Mouse (Mus musculus): ENCODE data around the gene Cltrn. TPM values are rescaled to one million over a fixed set of nuclear protein-coding genes. Genes with fewer than 3 reads are reported as not detected.

Gene Cltrn
- total and polyA plus RNA-seq, 3 experiments: not detected

DNA sequence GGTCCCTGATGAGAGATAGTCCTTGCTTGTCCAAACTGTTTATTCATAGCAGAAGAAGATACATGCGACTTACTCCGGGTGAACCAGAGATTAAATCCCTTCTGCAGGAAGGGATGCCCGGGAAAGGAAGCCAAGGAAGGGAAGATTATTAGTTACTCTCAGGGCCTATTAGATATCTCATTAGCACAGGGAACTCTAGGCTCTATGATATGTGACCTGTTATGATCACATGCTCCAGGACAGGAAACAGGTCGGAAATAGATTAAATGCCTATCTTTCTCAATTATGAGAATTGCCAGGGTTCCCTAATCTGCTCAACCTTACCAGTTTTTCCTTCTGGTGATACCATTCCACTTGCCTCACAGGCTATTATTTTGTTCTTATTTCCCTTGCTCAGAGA, 32.9 kb upstream of the Cltrn start:
- no peak for DNase-seq (ENCODE audit: extremely low read depth)
- no peaks in the 10 kb centered on the region for H3K4me1 ChIP-seq (ENCODE audit: control insufficient read depth in 1 of 2, insufficient read depth in 2 of 2)
- no peak overlapping the region for H3K4me2 ChIP-seq (ENCODE audit: insufficient read depth, low read depth, poor library complexity, severe bottlenecking)
- H3K27me3 ChIP-seq (replicated peaks): no peaks in the 10 kb centered on the region
- in situ Hi-C loops (cut with MboI; ENCODE audit: low pct_ligation_motif_present, low pct_unique_long_range_greater_than_20kb, low sequenced_read_pairs) (no loop called here), dilution Hi-C loops (cut with MboI; ENCODE audit: extremely low pct_ligation_motif_present, extremely low pct_unique_long_range_greater_than_20kb, low sequenced_read_pairs) (no loop called here)
- H3K27ac ChIP-seq (ENCODE audit: insufficient read depth, low read depth): no peak overlapping the region
- no peak for TF ChIP-seq GABPA (IDR thresholded peaks at IDR 0.05; ENCODE audit: insufficient replicate concordance, low read depth, low read length)
- no peak for TF ChIP-seq MYC (IDR thresholded peaks at IDR 0.05; ENCODE audit: low read depth, low read length)
- TF ChIP-seq NRF1 (IDR thresholded peaks at IDR 0.05; ENCODE audit: low read depth, low read length): no peak
- no peak for TF ChIP-seq MAX (IDR thresholded peaks at IDR 0.05; ENCODE audit: low read length)
- no peak for TF ChIP-seq POLR2A (IDR thresholded peaks at IDR 0.05; ENCODE audit: low read depth, low read length)
- no peak for TF ChIP-seq ELF1 (IDR thresholded peaks at IDR 0.05; ENCODE audit: low read depth, low read length)
- TF ChIP-seq ZNF384 (IDR thresholded peaks at IDR 0.05; ENCODE audit: low read depth, low read length): no peak
- TF ChIP-seq EP300 (IDR thresholded peaks at IDR 0.05; ENCODE audit: low read length): no peak
- no peak for TF ChIP-seq MEF2A (IDR thresholded peaks at IDR 0.05; ENCODE audit: borderline replicate concordance, low read depth, low read length)
- TF ChIP-seq ETS1 (conservative IDR thresholded peaks at IDR 0.05; ENCODE audit: low read depth, low read length): no peak
- no peak for TF ChIP-seq USF2 (conservative IDR thresholded peaks at IDR 0.05; ENCODE audit: low read depth, low read length)
- no peak for TF ChIP-seq PAX5 (IDR thresholded peaks at IDR 0.05; ENCODE audit: low read length)
- TF ChIP-seq KAT2A (IDR thresholded peaks at IDR 0.05; ENCODE audit: insufficient replicate concordance, low read length): no peak
- no peak for TF ChIP-seq USF1 (IDR thresholded peaks at IDR 0.05; ENCODE audit: low read depth, low read length)
- no peak for TF ChIP-seq ZKSCAN1 (IDR thresholded peaks at IDR 0.05; ENCODE audit: borderline replicate concordance, low read depth, low read length)
- no peak for TF ChIP-seq MAZ (IDR thresholded peaks at IDR 0.05; ENCODE audit: low read depth, low read length)
- H3K9ac ChIP-seq (ENCODE audit: insufficient read depth, low read depth): no peak overlapping the region
- H3K36me3 ChIP-seq (replicated peaks in 1 of 2; ENCODE audit: control insufficient read depth in 1 of 2, insufficient read depth in 1 of 2, low read length in 1 of 2): no peaks in the 10 kb centered on the region
- no peaks in the 10 kb centered on the region for H3K9me3 ChIP-seq (replicated peaks; ENCODE audit: low read length)
- no peak overlapping the region for H3K4me3 ChIP-seq (replicated peaks in 1 of 3; ENCODE audit: low read depth in 2 of 3, low read length in 2 of 3, poor library complexity in 1 of 3)
- no peaks in the 10 kb centered on the region for H3K79me2 ChIP-seq (replicated peaks; ENCODE audit: control insufficient read depth, extremely low read depth, insufficient read depth, poor library complexity, severe bottlenecking)

GRCm38 (mm10) chrX:164058523-164058922, 30.1 kb upstream of the Cltrn start:
- TF ChIP-seq ETS1 (conservative IDR thresholded peaks at IDR 0.05; ENCODE audit: low read depth, low read length) (no peak), ZC3H11A (IDR thresholded peaks at IDR 0.05; ENCODE audit: low read depth, low read length) (no peak), BHLHE40 (IDR thresholded peaks at IDR 0.05; ENCODE audit: low read depth, low read length) (no peak), MXI1 (IDR thresholded peaks at IDR 0.05; ENCODE audit: low read depth, low read length) (no peak), ZNF384 (IDR thresholded peaks at IDR 0.05; ENCODE audit: low read depth, low read length) (no peak)
- no peak for DNase-seq (ENCODE audit: extremely low read depth)
- Histone ChIP-seq H3K27ac (ENCODE audit: insufficient read depth, low read depth) (no peak overlapping the region), H3K4me3 (replicated peaks in 1 of 3; ENCODE audit: low read depth in 2 of 3, low read length in 2 of 3, poor library complexity in 1 of 3) (no peak overlapping the region), H3K9ac (ENCODE audit: insufficient read depth, low read depth) (no peak overlapping the region), H3K79me2 (replicated peaks; ENCODE audit: control insufficient read depth, extremely low read depth, insufficient read depth, poor library complexity, severe bottlenecking) (no peaks in the 10 kb centered on the region), H3K27me3 (replicated peaks) (no peaks in the 10 kb centered on the region), H3K4me2 (ENCODE audit: insufficient read depth, low read depth, poor library complexity, severe bottlenecking) (no peak overlapping the region), H3K36me3 (replicated peaks in 1 of 2; ENCODE audit: control insufficient read depth in 1 of 2, insufficient read depth in 1 of 2, low read length in 1 of 2) (no peaks in the 10 kb centered on the region), H3K9me3 (replicated peaks; ENCODE audit: low read length) (no peaks in the 10 kb centered on the region), H3K4me1 (ENCODE audit: control insufficient read depth in 1 of 2, insufficient read depth in 2 of 2) (no peaks in the 10 kb centered on the region)
- in situ Hi-C loops (cut with MboI; ENCODE audit: low pct_ligation_motif_present, low pct_unique_long_range_greater_than_20kb, low sequenced_read_pairs) (no loop called here), dilution Hi-C loops (cut with MboI; ENCODE audit: extremely low pct_ligation_motif_present, extremely low pct_unique_long_range_greater_than_20kb, low sequenced_read_pairs) (no loop called here)
